In genomic region chr6:126735806-126736205, GRCm38 (mm10) we compare ENCODE assay signal across 27 mouse cellular contexts. TPM values are rescaled to one million over a fixed set of nuclear protein-coding genes. Genes with fewer than 3 reads are reported as not detected.
DNase-seq lines count a peak whose midpoint lies in the region; ATAC-seq and TF ChIP-seq lines count a peak whose summit lies in the region.
"Had no signal": no experiment of that assay in that cellular context is flagged by ENCODE, and none has a peak within 500 bp of the region (broad histone marks: within the 10 kb centered on the region; RNA-seq: fewer than 3 reads in every experiment).

No protein-coding gene starts in this region.

- H3K9me3 ChIP-seq in forebrain, embryonic 15.5 days, result no peaks in the 10 kb centered on the region
- no peaks in the 10 kb centered on the region for H3K9me3 ChIP-seq in forebrain, embryonic 13.5 days (replicated peaks)
- no peaks in the 10 kb centered on the region for H3K9me3 ChIP-seq in hindbrain, embryonic 15.5 days
- H3K9me3 ChIP-seq in hindbrain, embryonic 12.5 days (replicated peaks), result no peaks in the 10 kb centered on the region
- H3K9me3 ChIP-seq in midbrain, embryonic 16.5 days (replicated peaks; ENCODE audit: control insufficient read depth, low read length, poor library complexity, severe bottlenecking), result no peaks in the 10 kb centered on the region
- no peaks in the 10 kb centered on the region for H3K9me3 ChIP-seq in midbrain, embryonic 11.5 days (ENCODE audit: control insufficient read depth, low read length)
- no peaks in the 10 kb centered on the region for H3K9me3 ChIP-seq in stomach, postnatal 0 days (ENCODE audit: control insufficient read depth, low read length)
- H3K9me3 ChIP-seq in heart, embryonic 12.5 days (replicated peaks), result no peaks in the 10 kb centered on the region
- H3K9me3 ChIP-seq: embryonic facial prominence, embryonic 13.5 days; limb, embryonic 12.5 days; midbrain, embryonic 12.5 days had no signal

- no peak for TF ChIP-seq CTCF in stomach, postnatal 0 days (IDR thresholded peaks at IDR 0.05; ENCODE audit: low read depth)

- H3K27ac ChIP-seq in forebrain, embryonic 15.5 days (replicated peaks), result no peak overlapping the region
- H3K27ac ChIP-seq in forebrain, embryonic 13.5 days, result no peak overlapping the region
- H3K27ac ChIP-seq in hindbrain, embryonic 15.5 days (replicated peaks), result no peak overlapping the region
- no peak overlapping the region for H3K27ac ChIP-seq in hindbrain, embryonic 12.5 days
- no peak overlapping the region for H3K27ac ChIP-seq in midbrain, embryonic 16.5 days (ENCODE audit: low read length)
- no peak overlapping the region for H3K27ac ChIP-seq in midbrain, embryonic 11.5 days (ENCODE audit: low read depth, low read length)
- no peak overlapping the region for H3K27ac ChIP-seq in stomach, postnatal 0 days (replicated peaks)
- H3K27ac ChIP-seq in heart, embryonic 12.5 days (ENCODE audit: poor library complexity, severe bottlenecking), result no peak overlapping the region
- H3K27ac ChIP-seq: embryonic facial prominence, embryonic 13.5 days; limb, embryonic 12.5 days; midbrain, embryonic 12.5 days had no signal

- H3K36me3 ChIP-seq in forebrain, embryonic 15.5 days, result no peaks in the 10 kb centered on the region
- no peaks in the 10 kb centered on the region for H3K36me3 ChIP-seq in forebrain, embryonic 13.5 days (ENCODE audit: poor library complexity, severe bottlenecking)
- no peaks in the 10 kb centered on the region for H3K36me3 ChIP-seq in hindbrain, embryonic 15.5 days
- H3K36me3 ChIP-seq in hindbrain, embryonic 12.5 days, result no peaks in the 10 kb centered on the region
- peaks cover 3% of the 10 kb centered on the region; the same call in 1 of the 2 replicates for H3K36me3 ChIP-seq in midbrain, embryonic 16.5 days (ENCODE audit: control insufficient read depth, insufficient read depth, low read length)
- no peaks in the 10 kb centered on the region for H3K36me3 ChIP-seq in midbrain, embryonic 11.5 days (ENCODE audit: control insufficient read depth, insufficient read depth, low read length)
- no peaks in the 10 kb centered on the region for H3K36me3 ChIP-seq in stomach, postnatal 0 days (ENCODE audit: control insufficient read depth, insufficient read depth, low read length)
- H3K36me3 ChIP-seq in heart, embryonic 12.5 days, result no peaks in the 10 kb centered on the region
- H3K36me3 ChIP-seq: embryonic facial prominence, embryonic 13.5 days; limb, embryonic 12.5 days; midbrain, embryonic 12.5 days had no signal

- H3K9ac ChIP-seq in forebrain, embryonic 15.5 days (replicated peaks), result no peak overlapping the region
- no peak overlapping the region for H3K9ac ChIP-seq in forebrain, embryonic 13.5 days
- H3K9ac ChIP-seq in hindbrain, embryonic 15.5 days, result no peak overlapping the region
- no peak overlapping the region for H3K9ac ChIP-seq in hindbrain, embryonic 12.5 days
- no peak overlapping the region for H3K9ac ChIP-seq in midbrain, embryonic 16.5 days (ENCODE audit: low read depth, low read length)
- no peak overlapping the region for H3K9ac ChIP-seq in midbrain, embryonic 11.5 days (ENCODE audit: low read length)
- H3K9ac ChIP-seq in stomach, postnatal 0 days (ENCODE audit: low read length), result no peak overlapping the region
- no peak overlapping the region for H3K9ac ChIP-seq in heart, embryonic 12.5 days
- H3K9ac ChIP-seq: embryonic facial prominence, embryonic 13.5 days; limb, embryonic 12.5 days; liver, postnatal 0 days; midbrain, embryonic 12.5 days had no signal

- H3K4me1 ChIP-seq in forebrain, embryonic 15.5 days, result peaks cover 29% of the 10 kb centered on the region
- peaks cover 11% of the 10 kb centered on the region for H3K4me1 ChIP-seq in forebrain, embryonic 13.5 days
- H3K4me1 ChIP-seq in hindbrain, embryonic 15.5 days (replicated peaks), result peaks cover 67% of the 10 kb centered on the region
- peaks cover 31% of the 10 kb centered on the region for H3K4me1 ChIP-seq in hindbrain, embryonic 12.5 days
- H3K4me1 ChIP-seq in midbrain, embryonic 16.5 days (ENCODE audit: control insufficient read depth, insufficient read depth, low read length), result peaks cover 39% of the 10 kb centered on the region
- H3K4me1 ChIP-seq in midbrain, embryonic 11.5 days (ENCODE audit: control insufficient read depth, insufficient read depth, low read length), result peaks cover 6% of the 10 kb centered on the region
- H3K4me1 ChIP-seq in stomach, postnatal 0 days (replicated peaks; ENCODE audit: control insufficient read depth, insufficient read depth), result no peaks in the 10 kb centered on the region
- peaks cover 16% of the 10 kb centered on the region for H3K4me1 ChIP-seq in heart, embryonic 12.5 days (replicated peaks)

- ATAC-seq in forebrain, embryonic 15.5 days (replicated peaks), result no peak
- no peak for ATAC-seq in forebrain, embryonic 13.5 days
- no peak for ATAC-seq in hindbrain, embryonic 15.5 days (ENCODE audit: low FRiP score, low read depth)
- no peak for ATAC-seq in hindbrain, embryonic 12.5 days (ENCODE audit: low FRiP score)
- ATAC-seq in midbrain, embryonic 16.5 days, result no peak
- ATAC-seq in midbrain, embryonic 11.5 days (ENCODE audit: low FRiP score), result no peak
- no peak for ATAC-seq in stomach, postnatal 0 days (ENCODE audit: low FRiP score, low TSS enrichment)
- ATAC-seq in heart, embryonic 12.5 days (ENCODE audit: insufficient number of reproducible peaks, low FRiP score), result no peak
- ATAC-seq: intestine, postnatal 0 days; liver, postnatal 0 days had no signal

- no peak for TF ChIP-seq EP300 in stomach, postnatal 0 days (optimal IDR thresholded peaks at IDR 0.05)

- DNase-seq in midbrain, embryonic 11.5 days (ENCODE audit: low spot score, missing footprints), result no peak
- no peak for DNase-seq in stomach, postnatal 0 days (ENCODE audit: low spot score)
- DNase-seq: adrenal gland, postnatal 10 days; cerebellum, adult 2 months; cerebellum, postnatal 25 days; embryo, embryonic 11 days; gastrocnemius, postnatal 14 days; heart, adult 11 months; kidney, postnatal 4 days; liver, postnatal 0 days; lung, postnatal 10 days; retina, postnatal 1 day; right cerebral cortex, postnatal 25 days; spleen, adult 18-20 months had no signal

- no peak overlapping the region for H3K4me3 ChIP-seq in forebrain, embryonic 15.5 days
- H3K4me3 ChIP-seq in forebrain, embryonic 13.5 days, result no peak overlapping the region
- no peak overlapping the region for H3K4me3 ChIP-seq in hindbrain, embryonic 15.5 days
- no peak overlapping the region for H3K4me3 ChIP-seq in hindbrain, embryonic 12.5 days
- H3K4me3 ChIP-seq in midbrain, embryonic 16.5 days (ENCODE audit: low read depth, low read length), result no peak overlapping the region
- H3K4me3 ChIP-seq in midbrain, embryonic 11.5 days (ENCODE audit: low read depth, low read length), result no peak overlapping the region
- H3K4me3 ChIP-seq in stomach, postnatal 0 days (ENCODE audit: low read depth, low read length), result no peak overlapping the region
- no peak overlapping the region for H3K4me3 ChIP-seq in heart, embryonic 12.5 days
- H3K4me3 ChIP-seq: embryonic facial prominence, embryonic 13.5 days; erythroblast, embryonic 14.5 days; limb, embryonic 12.5 days; midbrain, embryonic 12.5 days had no signal

- peak overlapping the region; percentile 21 for H3K4me2 ChIP-seq in forebrain, embryonic 15.5 days (replicated peaks)
- no peak overlapping the region for H3K4me2 ChIP-seq in forebrain, embryonic 13.5 days
- peak overlapping the region; percentile 27 for H3K4me2 ChIP-seq in hindbrain, embryonic 15.5 days
- H3K4me2 ChIP-seq in hindbrain, embryonic 12.5 days (replicated peaks), result no peak overlapping the region
- H3K4me2 ChIP-seq in midbrain, embryonic 16.5 days (ENCODE audit: low read length), result peak overlapping the region; percentile 41
- no peak overlapping the region for H3K4me2 ChIP-seq in midbrain, embryonic 11.5 days
- H3K4me2 ChIP-seq in stomach, postnatal 0 days (replicated peaks; ENCODE audit: low read depth), result no peak overlapping the region
- no peak overlapping the region for H3K4me2 ChIP-seq in heart, embryonic 12.5 days
- H3K4me2 ChIP-seq: embryonic facial prominence, embryonic 13.5 days; heart, embryonic 11.5 days; limb, embryonic 12.5 days; liver, embryonic 11.5 days; midbrain, embryonic 12.5 days had no signal

- peaks cover 4% of the 10 kb centered on the region; the same call in 1 of the 2 replicates for H3K27me3 ChIP-seq in forebrain, embryonic 15.5 days
- peaks cover 36% of the 10 kb centered on the region for H3K27me3 ChIP-seq in forebrain, embryonic 13.5 days
- peaks cover 3% of the 10 kb centered on the region; the same call in 1 of the 2 replicates for H3K27me3 ChIP-seq in hindbrain, embryonic 15.5 days
- peaks cover 27% of the 10 kb centered on the region for H3K27me3 ChIP-seq in hindbrain, embryonic 12.5 days
- 0 out of 2 replicates have a peak, but pooled peaks cover 6% of the 10 kb centered on the region for H3K27me3 ChIP-seq in midbrain, embryonic 16.5 days (ENCODE audit: control insufficient read depth, insufficient read depth, low read depth, low read length)
- peaks cover 20% of the 10 kb centered on the region for H3K27me3 ChIP-seq in midbrain, embryonic 11.5 days (ENCODE audit: control insufficient read depth, insufficient read depth, low read length)
- H3K27me3 ChIP-seq in stomach, postnatal 0 days (ENCODE audit: control insufficient read depth, insufficient read depth, low read length), result 0 out of 2 replicates have a peak, but pooled peaks cover 4% of the 10 kb centered on the region
- peaks cover 60% of the 10 kb centered on the region for H3K27me3 ChIP-seq in heart, embryonic 12.5 days (replicated peaks)

- 69% methylated on average over 3 of the region's 3 CpGs for WGBS in forebrain, embryonic 15.5 days
- WGBS in forebrain, embryonic 13.5 days, result 74% methylated on average over 3 of the region's 3 CpGs
- 70% methylated on average over 3 of the region's 3 CpGs for WGBS in hindbrain, embryonic 15.5 days
- 79% methylated on average over 3 of the region's 3 CpGs for WGBS in hindbrain, embryonic 12.5 days
- 64% methylated on average over 3 of the region's 3 CpGs for WGBS in midbrain, embryonic 16.5 days
- WGBS in midbrain, embryonic 11.5 days, result 80% methylated on average over 3 of the region's 3 CpGs
- WGBS in stomach, postnatal 0 days, result 65% methylated on average over 3 of the region's 3 CpGs
- WGBS in heart, embryonic 12.5 days, result 62% methylated on average over 3 of the region's 3 CpGs

RNA-seq across cellular contexts. Expression of gene Kcna6, which starts 4.7 kb away (rescaled TPM):
- polyA plus RNA-seq in forebrain, embryonic 15.5 days (2015; fragmentation: Nextera tagmentation; extraction: Ambion mirVana), result 10.6 and 11.4 TPM in 2 replicates
- polyA plus RNA-seq in forebrain, embryonic 13.5 days (2015; fragmentation: Nextera tagmentation; extraction: Ambion mirVana), result 4.3 and 4.8 TPM in 2 replicates
- polyA plus RNA-seq in hindbrain, embryonic 15.5 days (2015; fragmentation: Nextera tagmentation; extraction: Ambion mirVana), result 22.3 and 24.4 TPM in 2 replicates
- polyA plus RNA-seq in hindbrain, embryonic 12.5 days (2016; fragmentation: Nextera tagmentation; extraction: Ambion mirVana), result 12.5 and 13.5 TPM in 2 replicates
- polyA plus RNA-seq in midbrain, embryonic 16.5 days (2015; fragmentation: Nextera tagmentation; extraction: Ambion mirVana), result 22.7 and 28.8 TPM in 2 replicates
- 4.0 and 4.1 TPM in 2 replicates for polyA plus RNA-seq in midbrain, embryonic 11.5 days (2014; fragmentation: Nextera tagmentation; extraction: Ambion mirVana)
- polyA plus RNA-seq in stomach, postnatal 0 days (2015; fragmentation: Nextera tagmentation; extraction: Ambion mirVana), result 1.5 and 2.1 TPM in 2 replicates
- 2.0 and 2.5 TPM in 2 replicates for polyA plus RNA-seq in heart, embryonic 12.5 days (2016; fragmentation: Nextera tagmentation; extraction: Ambion mirVana)
- polyA plus RNA-seq: erythroblast, embryonic 14.5 days had no signal

Comparison
In these comparisons a context has a peak if more than half of its experiments do, and no peak if none do; other contexts are left out.
1. H3K4me2 ChIP-seq: peak in forebrain, embryonic 15.5 days (single experiment), hindbrain, embryonic 15.5 days (single experiment) and midbrain, embryonic 16.5 days (single experiment); none in forebrain, embryonic 13.5 days (single experiment), hindbrain, embryonic 12.5 days (single experiment), midbrain, embryonic 11.5 days (single experiment), stomach, postnatal 0 days (single experiment) and heart, embryonic 12.5 days (single experiment).